Mouse (Mus musculus) myocyte (in vitro differentiated cells): ENCODE results near the gene Tenm4.

Source experiments
- CEBPB ChIP-seq: IDR thresholded peaks from 2 replicates; pipeline ENCODE4 v1.6.1; 2011; ENCODE audit warnings: mild to moderate bottlenecking, moderate library complexity; ENCODE audit not compliant: poor library complexity, insufficient read depth, severe bottlenecking
- MAX ChIP-seq: IDR thresholded peaks from one replicate; pipeline ENCODE4 v1.6.1; 2011; ENCODE audit warnings: low read depth, mild to moderate bottlenecking, control low read depth
- POLR2A ChIP-seq: IDR thresholded peaks from one replicate; pipeline ENCODE4 v1.6.1; 2011; ENCODE audit warnings: low read depth, mild to moderate bottlenecking, control low read depth, moderate library complexity; ENCODE audit not compliant: insufficient read length
- POLR2AphosphoS2 ChIP-seq: IDR thresholded peaks from one replicate; pipeline ENCODE4 v1.6.1; 2011; ENCODE audit warnings: low read depth, control low read depth; ENCODE audit not compliant: insufficient read length

DNA sequence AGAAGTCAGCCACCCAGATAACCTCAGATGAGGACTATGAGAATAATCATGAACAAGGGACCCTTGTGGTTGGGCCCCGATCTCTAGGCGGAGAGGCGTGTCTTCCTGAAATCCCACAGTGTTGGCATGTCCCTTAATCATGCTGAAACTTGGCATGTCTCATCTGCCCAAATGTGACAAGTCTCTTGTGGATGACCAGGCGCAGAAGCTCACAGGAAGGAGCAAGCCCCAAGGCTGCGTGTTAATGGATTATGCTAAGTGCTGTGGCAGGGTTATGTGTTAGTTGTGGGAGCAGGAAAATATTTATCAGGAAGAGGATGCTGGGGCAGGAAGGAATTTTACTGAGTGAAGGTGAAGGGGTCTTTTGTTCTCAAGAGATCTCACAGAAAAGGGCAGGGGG is 642.0 kb downstream of the Tenm4 start:
- TF ChIP-seq MAX (no peak), POLR2A (no peak), POLR2AphosphoS2 (no peak), CEBPB (no peak)
